Mouse (Mus musculus) heart, postnatal 0 days (tissue): ENCODE data around the gene A4galt. TPM values are rescaled to one million over a fixed set of nuclear protein-coding genes. Genes with fewer than 3 reads are reported as not detected.

ENCODE experiments used
- ATAC-seq: fragments of 200-750 bp; cut with Nextera tagmentation; 2 replicates; pipeline ENCODE4 v1.8.0; 2017; ENCODE audit warnings: low read depth, moderate number of reproducible peaks, moderate library complexity; ENCODE audit not compliant: insufficient read depth
- DNase-seq: peaks from one replicate; pipeline ENCODE4 v3.0.0-alpha.2; 2016; ENCODE audit warnings: low spot score
- H3K27ac ChIP-seq: fragments of 300-500 bp; sonication (generic); 2 replicates; pipeline ENCODE4 v1.5.1; 2014; ENCODE audit warnings: low read depth, mild to moderate bottlenecking
- H3K27me3 ChIP-seq: fragments of 300-500 bp; sonication (generic); 2 replicates; pipeline ENCODE4 v1.6.1; 2014; ENCODE audit warnings: low read length, mixed read lengths; ENCODE audit not compliant: control insufficient read depth, insufficient read depth
- H3K36me3 ChIP-seq: fragments of 300-500 bp; sonication (generic); replicated peaks from 2 replicates; pipeline ENCODE4 v1.6.1; 2014; ENCODE audit warnings: low read length, mixed read lengths; ENCODE audit not compliant: control insufficient read depth, insufficient read depth
- H3K4me1 ChIP-seq: fragments of 300-500 bp; sonication (generic); 2 replicates; pipeline ENCODE4 v1.6.1; 2014; ENCODE audit warnings: antibody characterized with exemption; ENCODE audit not compliant: control insufficient read depth, insufficient read depth
- H3K4me2 ChIP-seq: fragments of 300-500 bp; sonication (generic); 2 replicates; pipeline ENCODE4 v1.6.1; 2014; ENCODE audit warnings: low read depth, mild to moderate bottlenecking, low read length, moderate library complexity
- H3K4me3 ChIP-seq: fragments of 300-500 bp; sonication (generic); 2 replicates; pipeline ENCODE4 v1.5.1; 2014; ENCODE audit warnings: low read depth, low read length
- H3K9ac ChIP-seq: fragments of 300-500 bp; sonication (generic); replicated peaks from 2 replicates; pipeline ENCODE4 v1.6.1; 2014; ENCODE audit warnings: low read depth, low read length, mixed read lengths
- H3K9me3 ChIP-seq: fragments of 300-500 bp; sonication (generic); replicated peaks from 2 replicates; pipeline ENCODE4 v1.6.1; 2016; ENCODE audit warnings: low read length; ENCODE audit not compliant: control insufficient read depth
- CTCF ChIP-seq: IDR thresholded peaks from 2 replicates; pipeline ENCODE4 v1.5.1; 2016; ENCODE audit warnings: antibody characterized with exemption, control low read depth, low read depth
- EP300 ChIP-seq: IDR thresholded peaks from 2 replicates; pipeline ENCODE4 v1.6.1; 2016; ENCODE audit warnings: antibody characterized with exemption, low read depth
- WGBS: fragments of 180-500 bp; shearing (Covaris S2); extraction: QIAGEN DNeasy Blood & Tissue Kit; methylation state at CpG from one replicate; pipeline ENCODE4 v1.1.7; 2014; 5-methylcytosine and 5-hydroxymethylcytosine counted together
- polyA plus RNA-seq: library from polyadenylated mRNA; unstranded; fragments of >200 nt; fragmentation: Nextera tagmentation; extraction: Ambion mirVana; gene quantifications from 2 replicates; pipeline ENCODE4 v1.2.1, GENCODE M21; 2015
- total RNA-seq: library from RNA; depleted of rRNA; stranded (reverse); fragments of >200 nt; gene quantifications from 2 replicates; pipeline ENCODE4 v1.2.3, GENCODE M21; 2014; ENCODE audit warnings: low replicate concordance

Gene A4galt
- total and polyA plus RNA-seq, 2 experiments from 2014 or later, result 2.0 to 3.2 TPM

- no peak for DNase-seq
- H3K27ac ChIP-seq, result no peak overlapping the region
- no peak overlapping the region for H3K9ac ChIP-seq
- H3K27me3 ChIP-seq, result no peaks in the 10 kb centered on the region
- ATAC-seq, result no peak
- H3K9me3 ChIP-seq, result no peaks in the 10 kb centered on the region
- peaks cover 16% of the 10 kb centered on the region for H3K36me3 ChIP-seq
- H3K4me3 ChIP-seq, result no peak overlapping the region
- H3K4me1 ChIP-seq, result peaks cover 11% of the 10 kb centered on the region; the same call in 1 of the 2 replicates
- 54% methylated on average over 6 of the region's 8 CpGs for WGBS
- H3K4me2 ChIP-seq, result no peak overlapping the region
- TF ChIP-seq CTCF, result no peak
- no peak for TF ChIP-seq EP300
Observed at GRCm38 (mm10) chr15:83296771-83297311, 45.3 kb upstream of the A4galt start.

DNA sequence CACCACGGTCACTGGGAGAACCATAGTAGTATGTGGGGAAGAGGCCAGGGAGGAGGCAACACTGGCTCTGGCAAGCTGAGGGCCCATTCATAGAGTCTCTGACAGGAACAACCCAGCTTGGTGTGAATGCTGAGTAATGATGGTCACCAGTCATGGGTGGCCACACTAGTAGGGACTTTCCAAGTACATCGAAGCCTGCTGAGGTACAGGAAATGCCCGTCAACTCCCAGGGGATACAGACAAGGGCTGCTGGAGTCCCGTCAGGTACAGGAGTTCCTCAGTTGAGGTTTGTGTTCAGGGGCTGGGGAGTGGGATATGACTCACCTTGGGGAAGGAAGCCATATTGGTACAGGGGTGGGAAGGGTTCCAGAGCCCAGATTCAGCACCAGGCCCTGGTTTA is 44.5 kb upstream of the A4galt start:
- Histone ChIP-seq H3K4me3 (no peak overlapping the region), H3K4me1 (peaks cover 11% of the 10 kb centered on the region; the same call in 1 of the 2 replicates), H3K4me2 (no peak overlapping the region), H3K36me3 (peaks cover 9% of the 10 kb centered on the region; the same call in 1 of the 2 replicates), H3K9ac (no peak overlapping the region), H3K27ac (no peak overlapping the region), H3K27me3 (no peaks in the 10 kb centered on the region), H3K9me3 (no peaks in the 10 kb centered on the region)
- ATAC-seq (no peak), DNase-seq (no peak)
- 79% methylated on average over 4 of the region's 4 CpGs for WGBS
- TF ChIP-seq EP300 (no peak), CTCF (no peak)

DNA sequence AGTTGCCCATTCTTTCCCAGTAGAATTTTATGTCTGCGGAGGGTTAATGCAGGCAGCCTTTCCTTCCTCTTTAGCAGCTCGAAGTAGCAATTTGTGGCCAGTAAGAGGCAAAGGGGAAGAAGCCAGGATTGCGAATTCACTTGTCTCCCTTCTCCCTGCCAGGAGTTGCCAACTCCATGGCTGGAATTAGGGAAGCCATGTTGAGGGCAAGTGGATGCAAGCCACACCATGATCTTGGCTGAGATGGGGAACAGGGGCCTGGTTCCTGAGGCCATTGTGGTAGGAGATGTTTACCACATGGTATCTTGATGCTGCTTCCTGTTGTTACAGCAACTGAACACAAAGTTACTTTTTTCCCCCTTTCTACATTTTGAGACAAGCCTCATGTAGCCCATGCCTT is 43.4 kb upstream of the A4galt start:
- TF ChIP-seq EP300, result no peak
- DNase-seq, result no peak
- Histone ChIP-seq H3K36me3 (peaks cover 6% of the 10 kb centered on the region; the same call in 1 of the 2 replicates), H3K4me3 (no peak overlapping the region), H3K4me2 (no peak overlapping the region), H3K9ac (no peak overlapping the region), H3K9me3 (no peaks in the 10 kb centered on the region), H3K27me3 (no peaks in the 10 kb centered on the region), H3K27ac (0 out of 2 replicates have a peak overlapping the region, but pooled peaks have one; percentile 80), H3K4me1 (peaks cover 7% of the 10 kb centered on the region; the same call in 1 of the 2 replicates)
- no peak for ATAC-seq
- WGBS, result 69% methylated on average over 3 of the region's 3 CpGs

DNA sequence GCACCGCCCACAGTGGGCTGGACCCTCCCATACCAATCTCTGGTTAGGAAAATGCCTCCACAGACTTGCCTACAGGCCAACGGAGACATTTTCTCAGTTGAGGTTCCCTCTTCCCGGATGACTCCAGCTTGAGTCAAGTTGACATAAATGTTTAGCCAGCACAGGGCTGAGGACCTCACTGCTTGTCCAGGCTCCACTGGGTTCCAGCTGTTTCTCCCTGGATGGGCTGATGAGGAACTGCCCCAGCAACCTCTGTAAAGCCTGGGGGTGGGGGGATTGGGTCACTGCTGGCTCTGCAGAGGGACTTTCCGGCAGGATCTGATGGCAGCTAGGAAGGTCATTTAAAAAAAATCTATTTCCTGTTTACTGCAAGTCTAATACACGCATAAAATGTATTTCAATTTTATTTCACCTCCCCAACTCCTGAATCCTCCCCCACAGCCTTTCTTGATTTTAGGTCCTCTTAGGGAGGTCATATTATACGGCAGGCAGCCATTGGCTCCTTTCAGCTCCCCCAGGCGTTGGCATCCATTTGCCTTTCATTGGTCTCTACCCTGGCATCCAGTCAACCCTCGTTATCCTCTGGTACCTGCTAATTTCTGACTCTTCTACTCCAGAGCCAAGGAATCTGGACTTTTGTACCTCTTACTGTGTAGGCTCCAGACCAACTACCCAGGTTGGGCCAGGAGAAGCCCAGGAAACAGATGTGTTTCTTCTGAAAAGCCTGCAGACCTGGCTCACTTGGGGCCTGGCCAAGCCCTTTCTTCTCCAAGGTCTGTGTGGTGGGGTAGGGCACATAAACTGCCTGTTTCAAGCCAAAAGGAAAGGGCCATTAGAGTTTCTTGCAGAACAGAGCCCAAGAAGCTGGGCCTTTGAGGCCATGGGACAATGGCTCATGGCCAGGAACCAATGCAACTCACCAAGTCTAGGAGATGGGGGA is 42.4 kb upstream of the A4galt start:
- Histone ChIP-seq H3K4me1 (peaks cover 6% of the 10 kb centered on the region; the same call in 1 of the 2 replicates), H3K9ac (no peak overlapping the region), H3K27ac (peak overlapping the region; percentile 80), H3K27me3 (no peaks in the 10 kb centered on the region), H3K4me2 (no peak overlapping the region), H3K4me3 (no peak overlapping the region), H3K36me3 (no peaks in the 10 kb centered on the region), H3K9me3 (no peaks in the 10 kb centered on the region)
- ATAC-seq, result no peak
- DNase-seq, result no peak
- WGBS, result 72% methylated on average over 8 of the region's 8 CpGs
- TF ChIP-seq CTCF, result no peak
- TF ChIP-seq EP300, result no peak

- H3K4me3 ChIP-seq, result no peak overlapping the region
- 56% methylated on average over 6 of the region's 6 CpGs for WGBS
- ATAC-seq (peak; percentile 60), DNase-seq (peak; percentile 26)
- H3K4me2 ChIP-seq, result no peak overlapping the region
- no peaks in the 10 kb centered on the region for H3K27me3 ChIP-seq
- TF ChIP-seq EP300 (no peak), CTCF (no peak)
- peak overlapping the region; percentile 80 for H3K27ac ChIP-seq
- H3K9ac ChIP-seq, result no peak overlapping the region
- no peaks in the 10 kb centered on the region for H3K9me3 ChIP-seq
- peaks cover 6% of the 10 kb centered on the region; the same call in 1 of the 2 replicates for H3K4me1 ChIP-seq
- no peaks in the 10 kb centered on the region for H3K36me3 ChIP-seq
Observed at GRCm38 (mm10) chr15:83293144-83293543, 41.6 kb upstream of the A4galt start.
